Mouse (Mus musculus) regulatory T cell (primary cell): Measurements from ENCODE around the gene Kifc3.

Experiments used
- in situ Hi-C: fragments of 300-600 bp; cut with MboI, MseI; formaldehyde crosslinking; loops from one replicate; pipeline ENCODE4 v1.15.1; 2025; ENCODE audit warnings: high pct_unique_total_duplicates

Kifc3 gene

GRCm38 (mm10) chr8:95159344-95159743 is 43.3 kb downstream of the Kifc3 start:
- in situ Hi-C loops = no loop called here

- in situ Hi-C loops = no loop called here
Observed at GRCm38 (mm10) chr8:95158654-95159053, 44.0 kb downstream of the Kifc3 start.

GRCm38 (mm10) chr8:95157145-95157544 is 45.5 kb downstream of the Kifc3 start:
- in situ Hi-C loops = no loop called here

- in situ Hi-C loops = no loop called here
Observed at GRCm38 (mm10) chr8:95156108-95156507, 46.5 kb downstream of the Kifc3 start.

GRCm38 (mm10) chr8:95155361-95155760 is 47.3 kb downstream of the Kifc3 start:
- in situ Hi-C loops = no loop called here

- in situ Hi-C loops = no loop called here
Observed at GRCm38 (mm10) chr8:95154654-95155053, 48.0 kb downstream of the Kifc3 start.

GRCm38 (mm10) chr8:95154056-95154455 is 48.6 kb downstream of the Kifc3 start:
- in situ Hi-C loops = no loop called here

GRCm38 (mm10) chr8:95150608-95151007 is 52.0 kb downstream of the Kifc3 start:
- in situ Hi-C loops = no loop called here

GRCm38 (mm10) chr8:95149426-95149825 is 53.2 kb downstream of the Kifc3 start:
- in situ Hi-C loops = no loop called here

- in situ Hi-C loops = no loop called here
Observed at GRCm38 (mm10) chr8:95146846-95147245, 55.8 kb downstream of the Kifc3 start.

- in situ Hi-C loops = no loop called here
Observed at GRCm38 (mm10) chr8:95146044-95146745, 56.4 kb downstream of the Kifc3 start.

GRCm38 (mm10) chr8:95144631-95145015 is 58.0 kb downstream of the Kifc3 start:
- in situ Hi-C loops = no loop called here

GRCm38 (mm10) chr8:95143805-95144630 is 58.6 kb downstream of the Kifc3 start:
- in situ Hi-C loops = no loop called here

GRCm38 (mm10) chr8:95142985-95143804 is 59.4 kb downstream of the Kifc3 start:
- in situ Hi-C loops = no loop called here

- in situ Hi-C loops = no loop called here
Observed at GRCm38 (mm10) chr8:95142075-95142831, 60.4 kb downstream of the Kifc3 start.

GRCm38 (mm10) chr8:95141469-95142074 is 61.0 kb downstream of the Kifc3 start:
- in situ Hi-C loops = no loop called here

GRCm38 (mm10) chr8:95141026-95141425 is 61.6 kb downstream of the Kifc3 start:
- in situ Hi-C loops = no loop called here

- in situ Hi-C loops = no loop called here
Observed at GRCm38 (mm10) chr8:95140555-95140954, 62.1 kb downstream of the Kifc3 start.

- in situ Hi-C loops = no loop called here
Observed at GRCm38 (mm10) chr8:95139051-95139365, 63.6 kb downstream of the Kifc3 start.

GRCm38 (mm10) chr8:95138341-95139050 is 64.1 kb downstream of the Kifc3 start:
- in situ Hi-C loops = no loop called here
